Mouse (Mus musculus): ENCODE data around the gene Tnfrsf11a.

DNA sequence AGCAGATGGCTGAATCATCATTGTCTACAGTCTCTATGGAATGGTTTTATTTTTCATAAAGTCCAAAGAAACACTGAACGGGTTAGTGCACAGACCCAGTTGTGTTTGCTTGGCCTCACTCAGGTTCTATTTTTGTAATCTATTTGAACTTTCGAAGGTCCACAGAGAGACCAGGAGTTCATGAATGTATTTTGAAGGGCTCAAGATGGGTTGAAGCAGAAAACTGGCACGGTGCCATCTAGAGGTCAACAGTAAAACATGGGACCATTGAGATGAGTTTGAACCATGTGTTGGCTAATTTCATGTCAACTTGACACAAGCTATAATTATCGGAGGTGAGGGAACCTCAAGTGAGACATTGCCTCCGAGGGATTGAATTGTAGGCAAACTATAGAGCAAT, 105.1 kb downstream of the Tnfrsf11a start:
- no peak for TF ChIP-seq CTCF (IDR thresholded peaks at IDR 0.05; ENCODE audit: extremely low read depth, insufficient read depth, low read length)
- TF ChIP-seq POLR2A (IDR thresholded peaks at IDR 0.05; ENCODE audit: extremely low read depth, insufficient read depth, low read length) = no peak
